Mouse (Mus musculus): ENCODE measurements around the gene Safb. TPM values are rescaled to one million over a fixed set of nuclear protein-coding genes. Genes with fewer than 3 reads are reported as not detected.

Gene Safb
- total and polyA plus RNA-seq, 2 experiments from 2014 or later, result 40.8 to 71.7 TPM

- 16% methylated on average over 4 of the region's 4 CpGs for WGBS
- H3K4me1 ChIP-seq (ENCODE audit: insufficient read depth, low read length), result peaks cover 19% of the 10 kb centered on the region
- no peaks in the 10 kb centered on the region for H3K9me3 ChIP-seq (ENCODE audit: low read length)
- H3K4me3 ChIP-seq (ENCODE audit: low read length), result no peak overlapping the region
- no peak overlapping the region for H3K4me2 ChIP-seq (ENCODE audit: low read depth, low read length)
- no peak overlapping the region for H3K9ac ChIP-seq (replicated peaks; ENCODE audit: low read length)
- no peak overlapping the region for H3K27ac ChIP-seq
- DNase-seq (ENCODE audit: low spot score), result no peak
- no peak for TF ChIP-seq CTCF (IDR thresholded peaks at IDR 0.05; ENCODE audit: low read depth)
- no peak for ATAC-seq
- no peaks in the 10 kb centered on the region for H3K27me3 ChIP-seq (ENCODE audit: insufficient read depth, low read length)
- no peaks in the 10 kb centered on the region for H3K36me3 ChIP-seq (ENCODE audit: insufficient read depth, low read length)
Measured at GRCm38 (mm10) chr17:56548605-56549105, 36.0 kb upstream of the Safb start.

- Histone ChIP-seq H3K9ac (replicated peaks; ENCODE audit: low read length) (no peak overlapping the region), H3K27me3 (ENCODE audit: insufficient read depth, low read length) (no peaks in the 10 kb centered on the region)
- 66% methylated on average over 12 of the region's 12 CpGs for WGBS
Measured at GRCm38 (mm10) chr17:56550784-56551475, 33.7 kb upstream of the Safb start.

GRCm38 (mm10) chr17:56551841-56552581 lies 32.6 kb upstream of the Safb start:
- Histone ChIP-seq H3K27ac (peak overlapping the region; percentile 80), H3K36me3 (ENCODE audit: insufficient read depth, low read length) (no peaks in the 10 kb centered on the region), H3K4me2 (ENCODE audit: low read depth, low read length) (no peak overlapping the region), H3K4me3 (ENCODE audit: low read length) (no peak overlapping the region), H3K4me1 (ENCODE audit: insufficient read depth, low read length) (peaks cover 18% of the 10 kb centered on the region), H3K27me3 (ENCODE audit: insufficient read depth, low read length) (no peaks in the 10 kb centered on the region), H3K9me3 (ENCODE audit: low read length) (no peaks in the 10 kb centered on the region), H3K9ac (replicated peaks; ENCODE audit: low read length) (no peak overlapping the region)
- 25% methylated on average over 6 of the region's 6 CpGs for WGBS
- peak; percentile 79 for DNase-seq (ENCODE audit: low spot score)
- ATAC-seq, result peak; percentile 85
- TF ChIP-seq CTCF (IDR thresholded peaks at IDR 0.05; ENCODE audit: low read depth), result no peak

More at GRCm38 (mm10) chr17:56550784-56551475, 33.7 kb upstream of the Safb start:
- TF ChIP-seq CTCF (IDR thresholded peaks at IDR 0.05; ENCODE audit: low read depth), result no peak
- no peak for ATAC-seq
- H3K4me3 ChIP-seq (ENCODE audit: low read length), result no peak overlapping the region
- no peaks in the 10 kb centered on the region for H3K9me3 ChIP-seq (ENCODE audit: low read length)
- no peaks in the 10 kb centered on the region for H3K36me3 ChIP-seq (ENCODE audit: insufficient read depth, low read length)
- peaks cover 19% of the 10 kb centered on the region for H3K4me1 ChIP-seq (ENCODE audit: insufficient read depth, low read length)
- 0 out of 2 replicates have a peak overlapping the region, but pooled peaks have one; percentile 80 for H3K27ac ChIP-seq
- H3K4me2 ChIP-seq (ENCODE audit: low read depth, low read length), result no peak overlapping the region
- DNase-seq (ENCODE audit: low spot score), result no peak

- H3K9me3 ChIP-seq (ENCODE audit: low read length), result no peaks in the 10 kb centered on the region
- ATAC-seq (peak; percentile 41), DNase-seq (ENCODE audit: low spot score) (peak; percentile 80)
- 43% methylated on average over 5 of the region's 5 CpGs for WGBS
- peaks cover 12% of the 10 kb centered on the region; the same call in 1 of the 2 replicates for H3K4me1 ChIP-seq (ENCODE audit: insufficient read depth, low read length)
- H3K4me3 ChIP-seq (ENCODE audit: low read length), result no peak overlapping the region
- no peak overlapping the region for H3K4me2 ChIP-seq (ENCODE audit: low read depth, low read length)
- no peaks in the 10 kb centered on the region for H3K27me3 ChIP-seq (ENCODE audit: insufficient read depth, low read length)
- no peak overlapping the region for H3K9ac ChIP-seq (replicated peaks; ENCODE audit: low read length)
- peak overlapping the region; percentile 80 for H3K27ac ChIP-seq
- H3K36me3 ChIP-seq (ENCODE audit: insufficient read depth, low read length), result no peaks in the 10 kb centered on the region
- peak; percentile 98 for TF ChIP-seq CTCF (IDR thresholded peaks at IDR 0.05; ENCODE audit: low read depth)
Measured at GRCm38 (mm10) chr17:56552781-56553363, 31.8 kb upstream of the Safb start.

GRCm38 (mm10) chr17:56554122-56554551 lies 30.5 kb upstream of the Safb start, which contains the start of gene Gm20219:
TSS of gene Gm20219 (minus strand) at chr17:56554387.
- no peaks in the 10 kb centered on the region for H3K9me3 ChIP-seq (ENCODE audit: low read length)
- TF ChIP-seq CTCF (IDR thresholded peaks at IDR 0.05; ENCODE audit: low read depth), result no peak
- DNase-seq (ENCODE audit: low spot score), result no peak
- H3K27ac ChIP-seq, result 0 out of 2 replicates have a peak within 1 kb of the TSS, but pooled peaks have one; percentile 80
- peaks cover 12% of the 10 kb centered on the region; the same call in 1 of the 2 replicates for H3K4me1 ChIP-seq (ENCODE audit: insufficient read depth, low read length)
- whole genome bisulfite sequencing, result 84% methylated on average over 20 of the region's 20 CpGs
- no peaks in the 10 kb centered on the region for H3K27me3 ChIP-seq (ENCODE audit: insufficient read depth, low read length)
- no peak for ATAC-seq
- no peak within 1 kb of the TSS for H3K4me3 ChIP-seq (ENCODE audit: low read length)
- no peak within 1 kb of the TSS for H3K4me2 ChIP-seq (ENCODE audit: low read depth, low read length)
- H3K9ac ChIP-seq (replicated peaks; ENCODE audit: low read length), result no peak within 1 kb of the TSS
- H3K36me3 ChIP-seq (ENCODE audit: insufficient read depth, low read length), result no peaks in the 10 kb centered on the region

GRCm38 (mm10) chr17:56558448-56558847 lies 26.2 kb upstream of the Safb start:
- no peaks in the 10 kb centered on the region for H3K4me1 ChIP-seq (ENCODE audit: insufficient read depth, low read length)
- H3K27ac ChIP-seq, result no peak overlapping the region
- TF ChIP-seq CTCF (IDR thresholded peaks at IDR 0.05; ENCODE audit: low read depth), result peak; percentile 91
- no peaks in the 10 kb centered on the region for H3K9me3 ChIP-seq (ENCODE audit: low read length)
- H3K4me2 ChIP-seq (ENCODE audit: low read depth, low read length), result no peak overlapping the region
- no peak overlapping the region for H3K9ac ChIP-seq (replicated peaks; ENCODE audit: low read length)
- peaks cover 24% of the 10 kb centered on the region for H3K36me3 ChIP-seq (ENCODE audit: insufficient read depth, low read length)
- DNase-seq (ENCODE audit: low spot score) (peak; percentile 85), ATAC-seq (peak; percentile 65)
- H3K4me3 ChIP-seq (ENCODE audit: low read length), result no peak overlapping the region
- 11% methylated on average over 3 of the region's 3 CpGs for WGBS
- H3K27me3 ChIP-seq (ENCODE audit: insufficient read depth, low read length), result no peaks in the 10 kb centered on the region

Data from hindbrain, postnatal 0 days (tissue).